Mouse (Mus musculus): ENCODE data around the gene Aspg. TPM values are rescaled to one million over a fixed set of nuclear protein-coding genes. Genes with fewer than 3 reads are reported as not detected.

Aspg gene
- total and polyA plus RNA-seq, 2 experiments from 2014 or later: 2.5 to 3.6 TPM

GRCm38 (mm10) chr12:112117649-112118048 is 11.2 kb downstream of the Aspg start:
- no peak for ATAC-seq (ENCODE audit: low FRiP score)
- TF ChIP-seq CTCF (IDR thresholded peaks at IDR 0.05): no peak

GRCm38 (mm10) chr12:112121188-112121587 is 14.7 kb downstream of the Aspg start:
- no peak overlapping the region for H3K4me2 ChIP-seq (ENCODE audit: low read depth, low read length, poor library complexity, severe bottlenecking)
- WGBS: 84% methylated on average over 3 of the region's 3 CpGs
- H3K4me3 ChIP-seq (ENCODE audit: low read depth, low read length): no peak overlapping the region
- no peaks in the 10 kb centered on the region for H3K9me3 ChIP-seq (ENCODE audit: low read length)
- TF ChIP-seq CTCF (IDR thresholded peaks at IDR 0.05): no peak
- no peaks in the 10 kb centered on the region for H3K36me3 ChIP-seq (ENCODE audit: insufficient read depth, low read length)
- no peak overlapping the region for H3K27ac ChIP-seq (ENCODE audit: low read depth, low read length)
- DNase-seq (ENCODE audit: low spot score) (no peak), ATAC-seq (ENCODE audit: low FRiP score) (no peak)
- no peaks in the 10 kb centered on the region for H3K4me1 ChIP-seq (ENCODE audit: insufficient read depth, low read length)
- H3K27me3 ChIP-seq (ENCODE audit: insufficient read depth, low read length): no peaks in the 10 kb centered on the region
- H3K9ac ChIP-seq (replicated peaks; ENCODE audit: low read length, poor library complexity, severe bottlenecking): no peak overlapping the region

More at GRCm38 (mm10) chr12:112117649-112118048, 11.2 kb downstream of the Aspg start:
- DNase-seq (ENCODE audit: low spot score): no peak
- H3K9me3 ChIP-seq (ENCODE audit: low read length): no peaks in the 10 kb centered on the region
- H3K9ac ChIP-seq (replicated peaks; ENCODE audit: low read length, poor library complexity, severe bottlenecking): no peak overlapping the region
- H3K27ac ChIP-seq (ENCODE audit: low read depth, low read length): no peak overlapping the region
- H3K4me2 ChIP-seq (ENCODE audit: low read depth, low read length, poor library complexity, severe bottlenecking): no peak overlapping the region
- H3K36me3 ChIP-seq (ENCODE audit: insufficient read depth, low read length): no peaks in the 10 kb centered on the region
- 80% methylated on average over 7 of the region's 7 CpGs for whole genome bisulfite sequencing
- H3K27me3 ChIP-seq (ENCODE audit: insufficient read depth, low read length): no peaks in the 10 kb centered on the region
- H3K4me1 ChIP-seq (ENCODE audit: insufficient read depth, low read length): no peaks in the 10 kb centered on the region
- H3K4me3 ChIP-seq (ENCODE audit: low read depth, low read length): no peak overlapping the region

- H3K9me3 ChIP-seq (ENCODE audit: low read length): no peaks in the 10 kb centered on the region
- WGBS: 85% methylated on average over 14 of the region's 14 CpGs
- no peak overlapping the region for H3K4me2 ChIP-seq (ENCODE audit: low read depth, low read length, poor library complexity, severe bottlenecking)
- H3K9ac ChIP-seq (replicated peaks; ENCODE audit: low read length, poor library complexity, severe bottlenecking): no peak overlapping the region
- TF ChIP-seq CTCF (IDR thresholded peaks at IDR 0.05): no peak
- H3K4me3 ChIP-seq (ENCODE audit: low read depth, low read length): no peak overlapping the region
- no peak for DNase-seq (ENCODE audit: low spot score)
- H3K36me3 ChIP-seq (ENCODE audit: insufficient read depth, low read length): no peaks in the 10 kb centered on the region
- peaks cover 7% of the 10 kb centered on the region for H3K27me3 ChIP-seq (ENCODE audit: insufficient read depth, low read length)
- H3K27ac ChIP-seq (ENCODE audit: low read depth, low read length): no peak overlapping the region
- no peaks in the 10 kb centered on the region for H3K4me1 ChIP-seq (ENCODE audit: insufficient read depth, low read length)
- no peak for ATAC-seq (ENCODE audit: low FRiP score)
These were observed 19.4 kb downstream of the Aspg start for GRCm38 (mm10) chr12:112125903-112126302.

GRCm38 (mm10) chr12:112126931-112127635 is 20.6 kb downstream of the Aspg start:
- Histone ChIP-seq H3K9ac (replicated peaks; ENCODE audit: low read length, poor library complexity, severe bottlenecking) (no peak overlapping the region), H3K27ac (ENCODE audit: low read depth, low read length) (no peak overlapping the region), H3K36me3 (ENCODE audit: insufficient read depth, low read length) (no peaks in the 10 kb centered on the region), H3K4me3 (ENCODE audit: low read depth, low read length) (no peak overlapping the region), H3K9me3 (ENCODE audit: low read length) (no peaks in the 10 kb centered on the region), H3K4me1 (ENCODE audit: insufficient read depth, low read length) (no peaks in the 10 kb centered on the region), H3K27me3 (ENCODE audit: insufficient read depth, low read length) (peaks cover 18% of the 10 kb centered on the region), H3K4me2 (ENCODE audit: low read depth, low read length, poor library complexity, severe bottlenecking) (no peak overlapping the region)
- no peak for ATAC-seq (ENCODE audit: low FRiP score)
- no peak for DNase-seq (ENCODE audit: low spot score)
- 59% methylated on average over 14 of the region's 14 CpGs for WGBS
- peak; percentile 13 for TF ChIP-seq CTCF (IDR thresholded peaks at IDR 0.05)

- 92% methylated on average over 4 of the region's 4 CpGs for WGBS
These were observed 22.0 kb downstream of the Aspg start for GRCm38 (mm10) chr12:112128526-112128925.

GRCm38 (mm10) chr12:112129300-112129856 is 22.9 kb downstream of the Aspg start:
- no peaks in the 10 kb centered on the region for H3K36me3 ChIP-seq (ENCODE audit: insufficient read depth, low read length)

More at GRCm38 (mm10) chr12:112128526-112128925, 22.0 kb downstream of the Aspg start:
- Histone ChIP-seq H3K9ac (replicated peaks; ENCODE audit: low read length, poor library complexity, severe bottlenecking) (no peak overlapping the region), H3K4me2 (ENCODE audit: low read depth, low read length, poor library complexity, severe bottlenecking) (no peak overlapping the region), H3K27ac (ENCODE audit: low read depth, low read length) (no peak overlapping the region), H3K4me1 (ENCODE audit: insufficient read depth, low read length) (no peaks in the 10 kb centered on the region), H3K36me3 (ENCODE audit: insufficient read depth, low read length) (no peaks in the 10 kb centered on the region), H3K4me3 (ENCODE audit: low read depth, low read length) (no peak overlapping the region), H3K27me3 (ENCODE audit: insufficient read depth, low read length) (peaks cover 24% of the 10 kb centered on the region), H3K9me3 (ENCODE audit: low read length) (no peaks in the 10 kb centered on the region)
- no peak for DNase-seq (ENCODE audit: low spot score)
- ATAC-seq (ENCODE audit: low FRiP score): no peak
- TF ChIP-seq CTCF (IDR thresholded peaks at IDR 0.05): no peak

More at GRCm38 (mm10) chr12:112129300-112129856, 22.9 kb downstream of the Aspg start:
- 64% methylated on average over 6 of the region's 6 CpGs for WGBS
- H3K27me3 ChIP-seq (ENCODE audit: insufficient read depth, low read length): peaks cover 24% of the 10 kb centered on the region
- H3K9ac ChIP-seq (replicated peaks; ENCODE audit: low read length, poor library complexity, severe bottlenecking): no peak overlapping the region
- no peak for ATAC-seq (ENCODE audit: low FRiP score)
- no peaks in the 10 kb centered on the region for H3K4me1 ChIP-seq (ENCODE audit: insufficient read depth, low read length)
- H3K4me2 ChIP-seq (ENCODE audit: low read depth, low read length, poor library complexity, severe bottlenecking): no peak overlapping the region
- H3K4me3 ChIP-seq (ENCODE audit: low read depth, low read length): no peak overlapping the region
- no peak overlapping the region for H3K27ac ChIP-seq (ENCODE audit: low read depth, low read length)
- no peak for DNase-seq (ENCODE audit: low spot score)
- TF ChIP-seq CTCF (IDR thresholded peaks at IDR 0.05): no peak
- no peaks in the 10 kb centered on the region for H3K9me3 ChIP-seq (ENCODE audit: low read length)
